Mouse (Mus musculus): ENCODE measurements at regions not wholly inside any gene's neighbourhood (a gene's known extent, or its start where the extent isn't known, plus 50 kb on each side); places are given as distances from the start of the nearest gene placed in this dataset.

- no peak for DNase-seq (ENCODE audit: low read depth)
- TF ChIP-seq CTCF (IDR thresholded peaks at IDR 0.05; ENCODE audit: borderline replicate concordance, extremely low read depth, insufficient read depth, insufficient read length): no peak
- no peak for TF ChIP-seq POLR2A (IDR thresholded peaks at IDR 0.05; ENCODE audit: borderline replicate concordance, extremely low read depth, insufficient read depth, insufficient read length, poor library complexity, severe bottlenecking)
Measured at GRCm38 (mm10) chr4:125765171-125765570, 259.2 kb upstream of the Csf3r start.

DNA sequence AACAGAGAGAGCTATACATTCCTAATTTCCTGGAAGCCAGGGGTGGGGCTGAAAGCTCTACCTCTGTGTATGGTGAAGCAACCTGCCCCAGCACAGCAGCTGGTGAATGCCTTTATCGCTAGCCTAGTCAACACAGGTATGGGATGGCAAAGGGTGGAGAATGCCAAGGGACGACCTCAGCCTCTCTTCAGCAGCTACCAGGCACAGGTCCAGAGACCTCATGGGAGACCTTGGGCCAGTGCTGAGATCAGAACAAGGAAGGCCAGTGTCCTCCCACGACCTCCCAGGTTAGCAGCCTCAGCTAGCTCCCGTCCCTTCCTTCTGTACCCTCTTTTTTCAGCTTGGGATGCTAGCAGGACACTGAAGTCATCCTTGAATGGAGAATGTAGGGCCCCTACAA is 247.2 kb upstream of the Csf3r start:
- no peak for TF ChIP-seq POLR2A (IDR thresholded peaks at IDR 0.05; ENCODE audit: borderline replicate concordance, extremely low read depth, insufficient read depth, insufficient read length, poor library complexity, severe bottlenecking)
- TF ChIP-seq CTCF (IDR thresholded peaks at IDR 0.05; ENCODE audit: borderline replicate concordance, extremely low read depth, insufficient read depth, insufficient read length): no peak
- no peak for DNase-seq (ENCODE audit: low read depth)

GRCm38 (mm10) chr4:125780113-125780512 is 244.2 kb upstream of the Csf3r start:
- TF ChIP-seq POLR2A (IDR thresholded peaks at IDR 0.05; ENCODE audit: borderline replicate concordance, extremely low read depth, insufficient read depth, insufficient read length, poor library complexity, severe bottlenecking): no peak
- no peak for TF ChIP-seq CTCF (IDR thresholded peaks at IDR 0.05; ENCODE audit: borderline replicate concordance, extremely low read depth, insufficient read depth, insufficient read length)
- peak; percentile 31 for DNase-seq (ENCODE audit: low read depth)

- peak; percentile 78 for DNase-seq (ENCODE audit: low read depth)
- TF ChIP-seq POLR2A (IDR thresholded peaks at IDR 0.05; ENCODE audit: borderline replicate concordance, extremely low read depth, insufficient read depth, insufficient read length, poor library complexity, severe bottlenecking) (no peak), CTCF (IDR thresholded peaks at IDR 0.05; ENCODE audit: borderline replicate concordance, extremely low read depth, insufficient read depth, insufficient read length) (no peak)
Measured at GRCm38 (mm10) chr4:125780921-125781487, 243.3 kb upstream of the Csf3r start.

DNA sequence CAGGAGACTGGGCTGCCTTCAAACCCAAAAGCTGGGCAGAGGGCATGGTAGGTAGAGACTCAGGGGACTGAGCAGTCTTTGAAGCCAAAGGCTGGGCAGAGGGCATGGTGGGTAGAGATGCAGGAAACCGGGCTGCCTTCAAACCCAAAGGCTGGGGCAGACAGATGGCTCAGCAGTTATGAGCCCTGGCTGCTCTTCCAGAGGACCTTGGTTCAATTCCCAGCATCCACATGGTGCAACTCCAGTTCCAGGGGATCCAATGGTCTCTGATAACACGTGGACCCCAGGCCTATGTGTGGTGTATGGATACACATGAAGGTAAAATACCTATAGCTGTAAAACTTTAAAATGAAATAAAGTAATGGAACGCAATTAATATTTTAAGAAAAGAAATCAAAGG is 242.0 kb upstream of the Csf3r start:
- TF ChIP-seq POLR2A (IDR thresholded peaks at IDR 0.05; ENCODE audit: borderline replicate concordance, extremely low read depth, insufficient read depth, insufficient read length, poor library complexity, severe bottlenecking) (no peak), CTCF (IDR thresholded peaks at IDR 0.05; ENCODE audit: borderline replicate concordance, extremely low read depth, insufficient read depth, insufficient read length) (no peak)
- no peak for DNase-seq (ENCODE audit: low read depth)

- DNase-seq (ENCODE audit: low read depth): peak; percentile 36
- TF ChIP-seq POLR2A (IDR thresholded peaks at IDR 0.05; ENCODE audit: borderline replicate concordance, extremely low read depth, insufficient read depth, insufficient read length, poor library complexity, severe bottlenecking) (no peak), CTCF (IDR thresholded peaks at IDR 0.05; ENCODE audit: borderline replicate concordance, extremely low read depth, insufficient read depth, insufficient read length) (no peak)
Measured at GRCm38 (mm10) chr4:125786083-125786482, 238.3 kb upstream of the Csf3r start.

DNA sequence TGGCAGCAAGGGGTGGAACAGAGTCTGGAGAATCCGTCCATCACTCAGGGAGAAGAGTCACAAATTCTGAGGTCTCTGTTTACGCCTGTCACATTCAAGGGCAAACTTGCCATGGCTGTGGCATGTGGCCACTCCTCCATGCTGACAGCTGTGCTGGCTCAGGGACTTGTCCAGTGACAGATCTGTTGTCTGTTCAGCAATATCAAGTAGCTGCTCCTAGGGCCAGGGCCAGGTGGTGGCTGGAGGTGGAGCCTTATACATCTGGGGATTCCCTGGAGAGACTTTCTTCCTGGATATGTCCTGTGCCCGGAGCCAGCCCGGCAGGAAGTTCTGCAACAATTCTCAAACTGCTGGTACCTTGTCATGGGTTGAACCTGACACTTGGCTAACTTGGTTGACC is 229.7 kb upstream of the Csf3r start:
- no peak for TF ChIP-seq CTCF (IDR thresholded peaks at IDR 0.05; ENCODE audit: borderline replicate concordance, extremely low read depth, insufficient read depth, insufficient read length)
- TF ChIP-seq POLR2A (IDR thresholded peaks at IDR 0.05; ENCODE audit: borderline replicate concordance, extremely low read depth, insufficient read depth, insufficient read length, poor library complexity, severe bottlenecking): no peak
- DNase-seq (ENCODE audit: low read depth): no peak

- TF ChIP-seq POLR2A (IDR thresholded peaks at IDR 0.05; ENCODE audit: borderline replicate concordance, extremely low read depth, insufficient read depth, insufficient read length, poor library complexity, severe bottlenecking): no peak
- TF ChIP-seq CTCF (IDR thresholded peaks at IDR 0.05; ENCODE audit: borderline replicate concordance, extremely low read depth, insufficient read depth, insufficient read length): peak; percentile 15; the same call in 1 of the 2 replicates
- DNase-seq (ENCODE audit: low read depth): no peak
Measured at GRCm38 (mm10) chr4:125807923-125808322, 216.4 kb upstream of the Csf3r start.

DNA sequence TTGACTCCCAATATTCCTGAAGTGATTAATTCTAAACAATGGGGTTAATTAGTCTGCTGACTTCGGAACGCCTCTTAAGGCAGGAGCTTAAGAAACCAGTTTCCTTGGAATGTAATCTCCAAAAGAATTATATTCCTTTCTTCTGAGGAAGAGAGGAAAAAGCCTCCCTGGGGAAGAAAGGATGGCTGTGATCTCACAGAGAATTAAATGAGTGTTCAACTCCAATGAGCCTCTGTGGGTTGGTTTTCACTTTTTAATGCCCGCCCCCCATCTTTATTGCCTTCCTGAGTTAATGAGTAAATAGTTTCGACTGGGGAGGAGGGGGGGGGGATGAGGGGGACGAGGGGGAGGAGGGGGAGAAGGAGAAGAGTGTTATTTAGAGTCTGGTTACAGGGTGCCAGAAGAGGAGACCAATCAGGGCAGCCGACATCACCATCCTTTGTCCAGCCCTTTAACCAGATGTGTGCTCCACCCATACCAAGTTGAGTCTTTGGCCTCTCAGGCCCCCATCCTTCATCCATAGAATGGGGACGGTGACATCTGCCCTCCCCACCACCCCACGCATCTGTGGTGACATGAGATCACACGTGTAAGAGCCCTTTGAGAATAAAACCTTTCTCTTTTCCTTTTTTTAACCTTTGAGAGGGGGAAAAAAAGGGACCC is 214.8 kb upstream of the Csf3r start:
- no peak for TF ChIP-seq POLR2A (IDR thresholded peaks at IDR 0.05; ENCODE audit: borderline replicate concordance, extremely low read depth, insufficient read depth, insufficient read length, poor library complexity, severe bottlenecking)
- TF ChIP-seq CTCF (IDR thresholded peaks at IDR 0.05; ENCODE audit: borderline replicate concordance, extremely low read depth, insufficient read depth, insufficient read length): no peak
- DNase-seq (ENCODE audit: low read depth): peak; percentile 62

DNA sequence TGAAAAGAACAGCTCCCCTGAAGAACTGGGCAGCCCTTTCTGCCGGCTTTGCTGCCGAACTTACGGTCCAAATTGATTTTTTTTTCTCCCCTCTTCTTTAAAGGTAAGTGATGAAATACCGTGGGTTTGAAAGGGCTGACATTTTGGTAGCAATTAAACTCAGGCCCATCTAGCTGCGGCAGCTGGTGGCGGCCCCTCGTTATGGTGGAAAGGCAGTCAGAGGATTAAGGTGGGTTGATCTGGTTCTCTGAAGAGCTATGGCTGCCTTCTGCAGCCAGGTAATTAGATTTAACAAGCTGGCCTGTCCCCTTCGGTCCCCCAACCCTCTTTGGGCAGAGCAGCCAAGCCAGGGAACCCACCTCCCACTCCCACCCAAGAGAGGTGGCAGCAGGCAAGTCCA is 214.1 kb upstream of the Csf3r start:
- DNase-seq (ENCODE audit: low read depth): peak; percentile 69
- TF ChIP-seq POLR2A (IDR thresholded peaks at IDR 0.05; ENCODE audit: borderline replicate concordance, extremely low read depth, insufficient read depth, insufficient read length, poor library complexity, severe bottlenecking): no peak
- no peak for TF ChIP-seq CTCF (IDR thresholded peaks at IDR 0.05; ENCODE audit: borderline replicate concordance, extremely low read depth, insufficient read depth, insufficient read length)

GRCm38 (mm10) chr4:125814311-125814710 is 210.0 kb upstream of the Csf3r start:
- peak; percentile 89 for DNase-seq (ENCODE audit: low read depth)
- TF ChIP-seq POLR2A (IDR thresholded peaks at IDR 0.05; ENCODE audit: borderline replicate concordance, extremely low read depth, insufficient read depth, insufficient read length, poor library complexity, severe bottlenecking) (no peak), CTCF (IDR thresholded peaks at IDR 0.05; ENCODE audit: borderline replicate concordance, extremely low read depth, insufficient read depth, insufficient read length) (no peak)

GRCm38 (mm10) chr4:125815276-125815675 is 209.1 kb upstream of the Csf3r start:
- no peak for TF ChIP-seq CTCF (IDR thresholded peaks at IDR 0.05; ENCODE audit: borderline replicate concordance, extremely low read depth, insufficient read depth, insufficient read length)
- no peak for TF ChIP-seq POLR2A (IDR thresholded peaks at IDR 0.05; ENCODE audit: borderline replicate concordance, extremely low read depth, insufficient read depth, insufficient read length, poor library complexity, severe bottlenecking)
- DNase-seq (ENCODE audit: low read depth): no peak
